Comparison of ENCODE assay signal across 8 mouse cellular contexts in the genomic region with DNA sequence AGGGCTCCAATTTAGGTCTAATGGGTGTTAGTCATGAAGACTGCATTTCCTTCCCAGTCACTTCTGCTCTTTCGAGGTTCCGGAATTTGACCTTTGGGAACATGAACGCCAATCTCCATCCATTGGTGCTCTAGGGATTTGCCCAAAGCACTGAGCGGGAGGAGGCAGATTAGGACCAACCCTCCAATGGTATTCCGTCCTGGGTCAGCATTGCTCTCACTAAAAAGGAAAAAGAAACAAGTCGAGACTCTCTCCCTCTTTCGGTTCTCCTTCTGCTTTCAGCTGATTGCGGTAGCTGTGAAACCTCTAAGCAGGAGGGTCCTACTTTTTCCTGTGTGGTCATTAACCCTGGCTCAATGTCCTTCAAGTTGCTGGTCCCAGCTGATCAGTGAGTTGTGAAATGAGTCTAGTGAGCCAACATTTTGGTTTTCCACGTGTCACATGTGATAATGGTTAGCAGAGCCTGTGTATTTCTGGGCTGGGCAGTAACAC. TPM values are rescaled to one million over a fixed set of nuclear protein-coding genes. Genes with fewer than 3 reads are reported as not detected.
DNase-seq lines count a peak whose midpoint lies in the region; ATAC-seq and TF ChIP-seq lines count a peak whose summit lies in the region.

No protein-coding gene starts in this region.

- H3K27ac ChIP-seq in left cerebral cortex, adult 2 months = peak overlapping the region; percentile 86
- H3K27ac ChIP-seq in limb, embryonic 10.5 days = no peak overlapping the region
- H3K27ac ChIP-seq in midbrain, embryonic 15.5 days = no peak overlapping the region

- peak overlapping the region; percentile 77 for H3K4me2 ChIP-seq in midbrain, embryonic 15.5 days

- no peaks in the 10 kb centered on the region for H3K9me3 ChIP-seq in limb, embryonic 10.5 days (replicated peaks)
- no peaks in the 10 kb centered on the region for H3K9me3 ChIP-seq in midbrain, embryonic 15.5 days

- TF ChIP-seq CTCF in left cerebral cortex, adult 2 months (IDR thresholded peaks at IDR 0.05) = no peak

- no peak for DNase-seq in left cerebral cortex, adult 2 months (ENCODE audit: extremely low spot score in 1 of 2, low spot score in 2 of 2)
- no peak for DNase-seq in left cerebral cortex, adult 18-20 months (ENCODE audit: low spot score in 2 of 2)
- peak; percentile 47 for DNase-seq in embryo, embryonic 10.5 days (ENCODE audit: low spot score)
- DNase-seq in heart, postnatal 10 days = peak; percentile 51 to 55
- DNase-seq in limb, embryonic 10.5 days (ENCODE audit: low spot score) = no peak
- DNase-seq in thymus, postnatal 36 days = no peak

- no peak for ATAC-seq in midbrain, embryonic 15.5 days (replicated peaks)
- no peak for ATAC-seq in activated CD4-positive, CD25-positive, alpha-beta regulatory T cell, adult 4 months

- peaks cover 31% of the 10 kb centered on the region for H3K36me3 ChIP-seq in limb, embryonic 10.5 days
- H3K36me3 ChIP-seq in midbrain, embryonic 15.5 days (replicated peaks) = no peaks in the 10 kb centered on the region

- H3K27me3 ChIP-seq in limb, embryonic 10.5 days (ENCODE audit: low read depth, poor library complexity, severe bottlenecking) = no peaks in the 10 kb centered on the region
- H3K27me3 ChIP-seq in midbrain, embryonic 15.5 days (replicated peaks) = no peaks in the 10 kb centered on the region

- intact Hi-C loops in left cerebral cortex, adult 2 months (cut with DNase I) = no loop called here
- intact Hi-C loops in heart, postnatal 10 days (cut with DNase I) = no loop called here

- H3K9ac ChIP-seq in midbrain, embryonic 15.5 days = peak overlapping the region; percentile 82; the same call in 1 of the 2 replicates

- peaks cover 20% of the 10 kb centered on the region for H3K4me1 ChIP-seq in limb, embryonic 10.5 days
- peaks cover 16% of the 10 kb centered on the region for H3K4me1 ChIP-seq in midbrain, embryonic 15.5 days

- peak overlapping the region; percentile 82 for H3K4me3 ChIP-seq in left cerebral cortex, adult 2 months
- H3K4me3 ChIP-seq in limb, embryonic 10.5 days = peak overlapping the region; percentile 98
- H3K4me3 ChIP-seq in midbrain, embryonic 15.5 days = peak overlapping the region; percentile 86

- WGBS in limb, embryonic 10.5 days = 13% methylated on average over 9 of the region's 9 CpGs
- WGBS in midbrain, embryonic 15.5 days = 8% methylated on average over 9 of the region's 9 CpGs

RNA-seq across cellular contexts. Expression of gene Gns, which starts 0.9 kb away (rescaled TPM):
- total RNA-seq in left cerebral cortex, adult 2 months (2021) = 10 to 100 TPM; 82.3 to 86.4 TPM
- total RNA-seq in left cerebral cortex, adult 18-20 months (2021) = 10 to 100 TPM; 86.7 to 87.1 TPM
- total RNA-seq in heart, postnatal 10 days (2021) = 10 to 100 TPM; 72.7 to 78.3 TPM
- 29.5 and 35.6 TPM in 2 replicates for polyA plus RNA-seq in limb, embryonic 10.5 days (2016; fragmentation: Nextera tagmentation; extraction: Ambion mirVana)
- 38.8 and 40.7 TPM in 2 replicates for polyA plus RNA-seq in midbrain, embryonic 15.5 days (2015; fragmentation: Nextera tagmentation; extraction: Ambion mirVana)
- 1 to 10 TPM; 7.2 to 9.1 TPM for polyA plus RNA-seq in activated CD4-positive, CD25-positive, alpha-beta regulatory T cell, adult 4 months (2017; shearing (Covaris generic))

RNA-seq across cellular contexts. Expression of gene Tbc1d30, which starts 14.7 kb away (rescaled TPM):
- total RNA-seq in left cerebral cortex, adult 2 months (2021) = 10 to 100 TPM; 88.1 to 91.0 TPM
- 10 to 100 TPM; 80.3 to 95.1 TPM for total RNA-seq in left cerebral cortex, adult 18-20 months (2021)
- 1 to 10 TPM; 3.8 to 5.3 TPM for total RNA-seq in heart, postnatal 10 days (2021)
- 0.26 and 0.50 TPM in 2 replicates for polyA plus RNA-seq in limb, embryonic 10.5 days (2016; fragmentation: Nextera tagmentation; extraction: Ambion mirVana)
- polyA plus RNA-seq in midbrain, embryonic 15.5 days (2015; fragmentation: Nextera tagmentation; extraction: Ambion mirVana) = 12.7 and 14.1 TPM in 2 replicates
- polyA plus RNA-seq in activated CD4-positive, CD25-positive, alpha-beta regulatory T cell, adult 4 months (2017; shearing (Covaris generic)) = 1 to 10 TPM; 5.0 to 5.7 TPM

Comparison
In these comparisons a context has a peak if more than half of its experiments do, and no peak if none do; other contexts are left out.
1. DNase-seq: peak in embryo, embryonic 10.5 days (single experiment) and heart, postnatal 10 days (2 of 2); none in left cerebral cortex, adult 2 months (0 of 2), left cerebral cortex, adult 18-20 months (0 of 2), limb, embryonic 10.5 days (single experiment) and thymus, postnatal 36 days (0 of 2).
2. RNA of gene Tbc1d30, which starts 14.7 kb away (total RNA-seq): 80.3 to 95.1 TPM in left cerebral cortex, adult 18-20 months and 88.1 to 91.0 TPM in left cerebral cortex, adult 2 months; 3.8 to 5.3 TPM in heart, postnatal 10 days; every median in the first group is over 10 times any median in the second.
3. Peak in every context shown above with its lines, with median percentiles within 50 percentile points of each other: H3K4me3 ChIP-seq.